Mouse (Mus musculus) gastrocnemius, postnatal 36 days (tissue): ENCODE measurements around the gene Cradd. TPM values are rescaled to one million over a fixed set of nuclear protein-coding genes. Genes with fewer than 3 reads are reported as not detected.

Source experiments
- DNase-seq, 2 experiments: peaks; one replicate each; pipeline ENCODE4 v3.0.0; 2022
- intact Hi-C: fragments of 180-260 bp; cut with DNase I; formaldehyde crosslinking; loops from one replicate; pipeline ENCODE4 v1.15.1; 2025
- total RNA-seq, 2 experiments: library from RNA; stranded (reverse); gene quantifications; 2 replicates each; pipeline ENCODE4 v1.2.3; 2021

Gene Cradd
- total RNA-seq, 2 experiments from 2014 or later = 8.3 to 11.1 TPM

GRCm38 (mm10) chr10:95281996-95282395 lies 41.9 kb downstream of the Cradd start:
- DNase-seq = no peak
- intact Hi-C loops = no loop called here

GRCm38 (mm10) chr10:95281466-95281990 lies 42.4 kb downstream of the Cradd start:
- intact Hi-C loops = no loop called here
- no peak for DNase-seq

GRCm38 (mm10) chr10:95280327-95280726 lies 43.6 kb downstream of the Cradd start:
- intact Hi-C loops = no loop called here
- peak in 1 of 2 experiments; percentile 36 for DNase-seq

- intact Hi-C loops = no loop called here
- no peak for DNase-seq
These were observed 44.5 kb downstream of the Cradd start for GRCm38 (mm10) chr10:95279459-95279858.

- DNase-seq = no peak
- intact Hi-C loops = no loop called here
These were observed 45.8 kb downstream of the Cradd start for GRCm38 (mm10) chr10:95278085-95278484.

- intact Hi-C loops = no loop called here
- no peak for DNase-seq
These were observed 48.4 kb downstream of the Cradd start for GRCm38 (mm10) chr10:95275488-95275887.

- intact Hi-C loops = no loop called here
- DNase-seq = no peak
These were observed 50.7 kb downstream of the Cradd start for GRCm38 (mm10) chr10:95273226-95273625.

- intact Hi-C loops = loop anchor here (2.0 to 5.0 kb wide), 3 partner anchors 54 to 148 kb away; partner anchors contain the start of gene Socs2
- no peak for DNase-seq
These were observed 54.8 kb downstream of the Cradd start for GRCm38 (mm10) chr10:95269151-95269550.

GRCm38 (mm10) chr10:95268366-95268765 lies 55.6 kb downstream of the Cradd start:
- intact Hi-C loops = loop anchor here (2.0 to 5.0 kb wide), 3 partner anchors 54 to 149 kb away; partner anchors contain the start of gene Socs2
- DNase-seq = peak in 1 of 2 experiments; percentile 43

- DNase-seq = no peak
- intact Hi-C loops = loop anchor here (5.0 kb wide), 2 partner anchors 125 to 150 kb away; partner anchors contain the start of gene Socs2
These were observed 57.0 kb downstream of the Cradd start for GRCm38 (mm10) chr10:95266983-95267382.

GRCm38 (mm10) chr10:95266041-95266762 lies 57.7 kb downstream of the Cradd start:
- intact Hi-C loops = loop anchor here (5.0 kb wide), 2 partner anchors 124 to 151 kb away; partner anchors contain the start of gene Socs2

GRCm38 (mm10) chr10:95265576-95265975 lies 58.4 kb downstream of the Cradd start:
- DNase-seq = no peak
- intact Hi-C loops = loop anchor here (5.0 kb wide), 2 partner anchors 123 to 152 kb away; partner anchors contain the start of gene Socs2

More at GRCm38 (mm10) chr10:95266041-95266762, 57.7 kb downstream of the Cradd start:
- DNase-seq = no peak

GRCm38 (mm10) chr10:95264485-95265321 lies 59.2 kb downstream of the Cradd start:
- peak; percentile 32 to 69 for DNase-seq
- intact Hi-C loops = loop anchor here (1.0 to 5.0 kb wide), 3 partner anchors 122 to 272 kb away; partner anchors contain the start of gene Socs2

GRCm38 (mm10) chr10:95262388-95262787 lies 61.5 kb downstream of the Cradd start:
- intact Hi-C loops = no loop called here
- no peak for DNase-seq

GRCm38 (mm10) chr10:95261279-95261678 lies 62.7 kb downstream of the Cradd start:
- intact Hi-C loops = no loop called here
- DNase-seq = no peak

- intact Hi-C loops = no loop called here
- DNase-seq = peak; percentile 36 to 50
These were observed 63.5 kb downstream of the Cradd start for GRCm38 (mm10) chr10:95260420-95260819.

GRCm38 (mm10) chr10:95258471-95259155 lies 65.3 kb downstream of the Cradd start:
- intact Hi-C loops = no loop called here
- DNase-seq = peak in 1 of 2 experiments; percentile 57

GRCm38 (mm10) chr10:95257979-95258378 lies 66.0 kb downstream of the Cradd start:
- no peak for DNase-seq
- intact Hi-C loops = no loop called here

GRCm38 (mm10) chr10:95256095-95256494 lies 67.8 kb downstream of the Cradd start:
- DNase-seq = no peak
- intact Hi-C loops = no loop called here

GRCm38 (mm10) chr10:95255018-95255680 lies 68.8 kb downstream of the Cradd start:
- no peak for DNase-seq
- intact Hi-C loops = no loop called here
